Comparison of ENCODE assay signal across 14 mouse cellular contexts in genomic region chr8:120131158-120131557, GRCm38 (mm10). TPM values are rescaled to one million over a fixed set of nuclear protein-coding genes. Genes with fewer than 3 reads are reported as not detected.
"Had no signal": no experiment of that assay in that cellular context is flagged by ENCODE, and none has a peak within 500 bp of the region (broad histone marks: within the 10 kb centered on the region; RNA-seq: fewer than 3 reads in every experiment).

No protein-coding gene starts in this region.

- ATAC-seq: midbrain, embryonic 13.5 days had no signal

- H3K27ac ChIP-seq: layer of hippocampus, adult 2 months; limb, embryonic 13.5 days; liver, embryonic 14.5 days; midbrain, embryonic 13.5 days; neural tube, embryonic 15.5 days had no signal

- H3K4me2 ChIP-seq: limb, embryonic 13.5 days; midbrain, embryonic 13.5 days; neural tube, embryonic 15.5 days had no signal

- DNase-seq: kidney, adult 11 months; kidney, postnatal 10 days; kidney, postnatal 4 days; left cerebral cortex, postnatal 4 days; lung, adult 18-20 months; thymus, postnatal 4 days had no signal

- H3K4me3 ChIP-seq: layer of hippocampus, adult 2 months; limb, embryonic 13.5 days; midbrain, embryonic 13.5 days; myocyte; neural tube, embryonic 15.5 days had no signal

- H3K9ac ChIP-seq: limb, embryonic 13.5 days; liver, embryonic 14.5 days; midbrain, embryonic 13.5 days; neural tube, embryonic 15.5 days had no signal

- H3K9me3 ChIP-seq: limb, embryonic 13.5 days; midbrain, embryonic 13.5 days; neural tube, embryonic 15.5 days had no signal

- H3K36me3 ChIP-seq: limb, embryonic 13.5 days; midbrain, embryonic 13.5 days; neural tube, embryonic 15.5 days had no signal

- H3K4me1 ChIP-seq: limb, embryonic 13.5 days had no signal

- H3K27me3 ChIP-seq: midbrain, embryonic 13.5 days; neural tube, embryonic 15.5 days had no signal

RNA-seq across cellular contexts. Expression of gene Fam92b, which starts 46.1 kb away (rescaled TPM):
- total RNA-seq: layer of hippocampus, postnatal 10 days; left cerebral cortex, postnatal 4 days; liver, adult 2 months had no signal
- polyA plus RNA-seq: limb, embryonic 13.5 days; liver, adult 2 months; liver, embryonic 14.5 days; myocyte had no signal
